Mouse (Mus musculus) thymus, postnatal 4 days (tissue): ENCODE results near the gene Rab34.

ENCODE experiments used
- DNase-seq: peaks from one replicate; pipeline ENCODE4 v3.0.0; 2021

Rab34 gene

GRCm38 (mm10) chr11:78231518-78231917, 43.3 kb downstream of the Rab34 start:
- DNase-seq: no peak

GRCm38 (mm10) chr11:78240193-78240857, 52.1 kb downstream of the Rab34 start:
- no peak for DNase-seq
